Mouse (Mus musculus): Measurements from ENCODE around the gene Zcchc24. TPM values are rescaled to one million over a fixed set of nuclear protein-coding genes. Genes with fewer than 3 reads are reported as not detected.

The Zcchc24 gene
- polyA plus RNA-seq, 1 experiment from 2014 or later: 10.4 TPM

DNA sequence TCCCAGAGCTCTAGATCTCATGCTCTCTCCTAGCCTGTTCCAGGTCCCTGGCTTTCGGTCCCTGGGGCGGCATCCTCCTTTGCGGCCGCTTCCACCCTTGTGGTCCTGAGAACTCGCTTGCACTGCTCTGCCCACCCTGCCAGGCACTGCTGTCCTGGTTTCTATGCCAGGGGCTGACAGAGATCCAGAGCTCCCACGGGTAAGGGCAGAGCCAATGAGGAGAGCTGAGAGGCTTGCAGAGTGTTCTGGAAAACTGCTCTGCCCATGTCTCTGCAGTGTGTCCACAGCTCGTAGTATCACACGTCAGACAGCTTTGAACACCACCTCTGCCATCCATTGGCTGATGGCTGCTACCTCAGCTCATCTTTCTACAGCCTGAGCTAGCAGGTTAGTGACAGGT lies 51.1 kb downstream of the Zcchc24 start:
- no peak overlapping the region for H3K4me3 ChIP-seq (replicated peaks; ENCODE audit: low read length)

GRCm38 (mm10) chr14:25716528-25716927 lies 52.3 kb downstream of the Zcchc24 start:
- ATAC-seq: no peak
- Histone ChIP-seq H3K9ac (replicated peaks; ENCODE audit: low read depth, low read length) (no peak overlapping the region), H3K4me1 (replicated peaks; ENCODE audit: control insufficient read depth, insufficient read depth, low read length) (no peaks in the 10 kb centered on the region), H3K4me3 (replicated peaks; ENCODE audit: low read length) (no peak overlapping the region), H3K4me2 (ENCODE audit: low read length) (no peak overlapping the region), H3K27me3 (replicated peaks; ENCODE audit: control insufficient read depth, insufficient read depth, low read length) (no peaks in the 10 kb centered on the region), H3K27ac (ENCODE audit: low read length) (no peak overlapping the region), H3K9me3 (ENCODE audit: control insufficient read depth, low read length) (no peaks in the 10 kb centered on the region), H3K36me3 (ENCODE audit: control insufficient read depth, insufficient read depth) (no peaks in the 10 kb centered on the region)
- WGBS: 91% methylated on average over 1 of the region's 1 CpGs

More for the DNA sequence above, 51.1 kb downstream of the Zcchc24 start:
- 86% methylated on average over 8 of the region's 8 CpGs for WGBS
- Histone ChIP-seq H3K27ac (ENCODE audit: low read length) (no peak overlapping the region), H3K36me3 (ENCODE audit: control insufficient read depth, insufficient read depth) (no peaks in the 10 kb centered on the region), H3K4me2 (ENCODE audit: low read length) (no peak overlapping the region), H3K9me3 (ENCODE audit: control insufficient read depth, low read length) (no peaks in the 10 kb centered on the region), H3K27me3 (replicated peaks; ENCODE audit: control insufficient read depth, insufficient read depth, low read length) (no peaks in the 10 kb centered on the region), H3K9ac (replicated peaks; ENCODE audit: low read depth, low read length) (no peak overlapping the region), H3K4me1 (replicated peaks; ENCODE audit: control insufficient read depth, insufficient read depth, low read length) (no peaks in the 10 kb centered on the region)
- no peak for ATAC-seq

DNA sequence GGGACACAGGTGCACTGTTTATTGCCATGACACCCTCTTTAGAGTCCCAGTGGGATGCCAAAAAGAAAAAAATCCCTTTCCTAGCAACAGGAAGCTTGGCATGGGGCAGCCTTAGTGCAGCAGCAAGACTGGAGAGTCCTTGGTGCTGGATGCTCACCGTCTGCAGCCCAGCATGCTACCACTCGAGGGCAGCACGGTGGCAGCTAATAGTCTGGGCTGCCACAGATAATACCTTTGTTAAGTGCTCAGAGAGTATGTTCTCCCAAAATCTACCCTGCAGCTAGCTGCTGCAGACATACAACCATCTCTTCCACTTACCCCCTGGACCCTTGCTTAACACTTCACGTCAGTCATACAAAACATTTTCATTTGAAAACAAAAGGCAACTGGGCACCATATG lies 55.4 kb downstream of the Zcchc24 start:
- H3K27me3 ChIP-seq (replicated peaks; ENCODE audit: control insufficient read depth, insufficient read depth, low read length): no peaks in the 10 kb centered on the region
- no peaks in the 10 kb centered on the region for H3K36me3 ChIP-seq (ENCODE audit: control insufficient read depth, insufficient read depth)
- 15% methylated on average over 4 of the region's 4 CpGs for WGBS
- no peaks in the 10 kb centered on the region for H3K4me1 ChIP-seq (replicated peaks; ENCODE audit: control insufficient read depth, insufficient read depth, low read length)
- H3K4me3 ChIP-seq (replicated peaks; ENCODE audit: low read length): no peak overlapping the region
- no peak overlapping the region for H3K27ac ChIP-seq (ENCODE audit: low read length)
- no peak overlapping the region for H3K9ac ChIP-seq (replicated peaks; ENCODE audit: low read depth, low read length)
- ATAC-seq: peak; percentile 68
- H3K4me2 ChIP-seq (ENCODE audit: low read length): no peak overlapping the region
- H3K9me3 ChIP-seq (ENCODE audit: control insufficient read depth, low read length): no peaks in the 10 kb centered on the region

GRCm38 (mm10) chr14:25711602-25712001 lies 57.2 kb downstream of the Zcchc24 start:
- no peak overlapping the region for H3K4me2 ChIP-seq (ENCODE audit: low read length)
- H3K27ac ChIP-seq (ENCODE audit: low read length): no peak overlapping the region
- H3K27me3 ChIP-seq (replicated peaks; ENCODE audit: control insufficient read depth, insufficient read depth, low read length): no peaks in the 10 kb centered on the region
- ATAC-seq: no peak
- no peak overlapping the region for H3K4me3 ChIP-seq (replicated peaks; ENCODE audit: low read length)
- H3K4me1 ChIP-seq (replicated peaks; ENCODE audit: control insufficient read depth, insufficient read depth, low read length): no peaks in the 10 kb centered on the region
- no peaks in the 10 kb centered on the region for H3K36me3 ChIP-seq (ENCODE audit: control insufficient read depth, insufficient read depth)
- no peak overlapping the region for H3K9ac ChIP-seq (replicated peaks; ENCODE audit: low read depth, low read length)
- 54% methylated on average over 8 of the region's 8 CpGs for WGBS
- H3K9me3 ChIP-seq (ENCODE audit: control insufficient read depth, low read length): no peaks in the 10 kb centered on the region

DNA sequence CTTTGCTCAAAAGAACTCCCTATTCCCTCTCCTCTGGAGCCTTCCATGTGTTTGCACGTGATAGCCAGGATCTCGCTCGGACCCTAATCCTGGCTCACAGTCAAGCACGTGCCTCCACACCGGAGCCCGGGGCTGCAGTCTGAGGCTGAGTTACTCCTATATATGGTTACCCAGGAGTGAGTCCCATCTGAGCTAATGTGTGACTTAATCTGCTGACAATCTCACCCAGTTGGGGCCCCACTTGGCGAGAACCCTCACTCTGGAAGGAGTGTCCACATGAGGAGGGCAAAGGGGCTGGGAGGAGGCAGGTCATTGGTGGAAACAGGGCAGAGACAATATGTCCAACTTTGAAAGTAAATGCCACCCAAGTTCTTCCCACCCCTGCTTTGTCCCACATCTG lies 57.7 kb downstream of the Zcchc24 start:
- Histone ChIP-seq H3K27me3 (replicated peaks; ENCODE audit: control insufficient read depth, insufficient read depth, low read length) (no peaks in the 10 kb centered on the region), H3K36me3 (ENCODE audit: control insufficient read depth, insufficient read depth) (no peaks in the 10 kb centered on the region), H3K27ac (ENCODE audit: low read length) (no peak overlapping the region), H3K4me3 (replicated peaks; ENCODE audit: low read length) (no peak overlapping the region), H3K9me3 (ENCODE audit: control insufficient read depth, low read length) (no peaks in the 10 kb centered on the region), H3K9ac (replicated peaks; ENCODE audit: low read depth, low read length) (no peak overlapping the region), H3K4me1 (replicated peaks; ENCODE audit: control insufficient read depth, insufficient read depth, low read length) (no peaks in the 10 kb centered on the region), H3K4me2 (ENCODE audit: low read length) (no peak overlapping the region)
- WGBS: 62% methylated on average over 7 of the region's 7 CpGs
- ATAC-seq: no peak

DNA sequence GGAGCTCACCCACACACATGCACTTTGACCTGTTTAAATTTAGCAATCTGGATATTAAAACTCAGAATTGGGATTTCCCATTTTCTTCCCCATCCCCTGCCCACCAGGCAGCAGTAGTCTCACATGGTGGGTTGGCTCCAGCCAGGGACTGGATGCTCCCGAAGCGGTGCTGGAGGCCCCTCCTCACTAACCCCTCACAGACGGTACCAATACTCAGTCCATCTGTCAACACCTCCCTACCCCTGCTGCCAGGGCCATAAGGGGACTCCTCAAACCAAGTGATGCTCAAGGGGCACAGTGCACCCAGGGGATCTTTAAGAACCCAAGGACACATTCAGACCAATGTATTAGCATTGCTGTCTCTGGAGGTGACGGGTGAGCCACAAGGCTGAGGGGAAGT lies 58.2 kb downstream of the Zcchc24 start:
- Histone ChIP-seq H3K36me3 (ENCODE audit: control insufficient read depth, insufficient read depth) (no peaks in the 10 kb centered on the region), H3K4me3 (replicated peaks; ENCODE audit: low read length) (no peak overlapping the region), H3K27me3 (replicated peaks; ENCODE audit: control insufficient read depth, insufficient read depth, low read length) (no peaks in the 10 kb centered on the region), H3K4me1 (replicated peaks; ENCODE audit: control insufficient read depth, insufficient read depth, low read length) (no peaks in the 10 kb centered on the region), H3K27ac (ENCODE audit: low read length) (no peak overlapping the region), H3K4me2 (ENCODE audit: low read length) (no peak overlapping the region), H3K9me3 (ENCODE audit: control insufficient read depth, low read length) (no peaks in the 10 kb centered on the region), H3K9ac (replicated peaks; ENCODE audit: low read depth, low read length) (no peak overlapping the region)
- 65% methylated on average over 4 of the region's 4 CpGs for WGBS
- ATAC-seq: no peak

GRCm38 (mm10) chr14:25710073-25710472 lies 58.8 kb downstream of the Zcchc24 start:
- H3K27ac ChIP-seq (ENCODE audit: low read length): no peak overlapping the region
- H3K4me3 ChIP-seq (replicated peaks; ENCODE audit: low read length): no peak overlapping the region
- H3K9ac ChIP-seq (replicated peaks; ENCODE audit: low read depth, low read length): no peak overlapping the region
- 78% methylated on average over 4 of the region's 4 CpGs for WGBS
- no peaks in the 10 kb centered on the region for H3K4me1 ChIP-seq (replicated peaks; ENCODE audit: control insufficient read depth, insufficient read depth, low read length)
- ATAC-seq: no peak
- H3K36me3 ChIP-seq (ENCODE audit: control insufficient read depth, insufficient read depth): no peaks in the 10 kb centered on the region
- H3K9me3 ChIP-seq (ENCODE audit: control insufficient read depth, low read length): no peaks in the 10 kb centered on the region
- H3K4me2 ChIP-seq (ENCODE audit: low read length): no peak overlapping the region
- no peaks in the 10 kb centered on the region for H3K27me3 ChIP-seq (replicated peaks; ENCODE audit: control insufficient read depth, insufficient read depth, low read length)

GRCm38 (mm10) chr14:25708917-25709316 lies 59.9 kb downstream of the Zcchc24 start:
- Histone ChIP-seq H3K27me3 (replicated peaks; ENCODE audit: control insufficient read depth, insufficient read depth, low read length) (no peaks in the 10 kb centered on the region), H3K9ac (replicated peaks; ENCODE audit: low read depth, low read length) (no peak overlapping the region), H3K36me3 (ENCODE audit: control insufficient read depth, insufficient read depth) (no peaks in the 10 kb centered on the region), H3K4me2 (ENCODE audit: low read length) (no peak overlapping the region), H3K4me3 (replicated peaks; ENCODE audit: low read length) (no peak overlapping the region), H3K4me1 (replicated peaks; ENCODE audit: control insufficient read depth, insufficient read depth, low read length) (no peaks in the 10 kb centered on the region), H3K9me3 (ENCODE audit: control insufficient read depth, low read length) (no peaks in the 10 kb centered on the region), H3K27ac (ENCODE audit: low read length) (no peak overlapping the region)
- no peak for ATAC-seq
- 87% methylated on average over 2 of the region's 2 CpGs for WGBS

GRCm38 (mm10) chr14:25708451-25708850 lies 60.4 kb downstream of the Zcchc24 start:
- Histone ChIP-seq H3K27me3 (replicated peaks; ENCODE audit: control insufficient read depth, insufficient read depth, low read length) (no peaks in the 10 kb centered on the region), H3K36me3 (ENCODE audit: control insufficient read depth, insufficient read depth) (no peaks in the 10 kb centered on the region), H3K4me2 (ENCODE audit: low read length) (no peak overlapping the region), H3K9me3 (ENCODE audit: control insufficient read depth, low read length) (no peaks in the 10 kb centered on the region), H3K4me3 (replicated peaks; ENCODE audit: low read length) (no peak overlapping the region), H3K9ac (replicated peaks; ENCODE audit: low read depth, low read length) (no peak overlapping the region), H3K4me1 (replicated peaks; ENCODE audit: control insufficient read depth, insufficient read depth, low read length) (no peaks in the 10 kb centered on the region), H3K27ac (ENCODE audit: low read length) (no peak overlapping the region)
- WGBS: 85% methylated on average over 4 of the region's 4 CpGs
- ATAC-seq: no peak

DNA sequence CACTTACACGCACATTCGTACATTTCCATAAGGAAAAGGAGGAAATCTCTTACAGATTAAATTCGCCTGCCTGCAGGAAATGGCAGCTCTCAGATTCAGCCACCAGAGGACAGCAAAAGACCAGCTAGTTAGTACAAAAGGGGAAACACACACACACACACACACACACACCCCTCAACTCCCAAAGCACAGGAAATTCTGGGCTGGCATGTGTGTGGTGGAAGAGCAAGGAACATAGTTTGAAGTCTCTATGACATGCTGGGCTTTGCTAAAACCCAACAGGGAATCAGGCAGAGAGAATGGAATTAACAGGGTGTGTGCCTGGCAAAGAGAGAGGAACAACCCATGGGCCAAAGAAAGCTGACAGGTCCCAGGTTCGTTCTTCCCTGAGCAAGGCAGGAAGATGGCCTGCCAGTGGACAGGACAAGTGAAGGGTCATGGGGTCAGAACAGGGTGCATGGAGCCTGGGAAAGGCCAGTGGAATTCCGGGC lies 61.1 kb downstream of the Zcchc24 start:
- peak; percentile 39 for ATAC-seq
- Histone ChIP-seq H3K36me3 (ENCODE audit: control insufficient read depth, insufficient read depth) (no peaks in the 10 kb centered on the region), H3K4me1 (replicated peaks; ENCODE audit: control insufficient read depth, insufficient read depth, low read length) (no peaks in the 10 kb centered on the region), H3K4me2 (ENCODE audit: low read length) (no peak overlapping the region), H3K9me3 (ENCODE audit: control insufficient read depth, low read length) (no peaks in the 10 kb centered on the region), H3K4me3 (replicated peaks; ENCODE audit: low read length) (no peak overlapping the region), H3K27me3 (replicated peaks; ENCODE audit: control insufficient read depth, insufficient read depth, low read length) (no peaks in the 10 kb centered on the region), H3K9ac (replicated peaks; ENCODE audit: low read depth, low read length) (no peak overlapping the region), H3K27ac (ENCODE audit: low read length) (no peak overlapping the region)
- 73% methylated on average over 5 of the region's 5 CpGs for WGBS
